Mouse (Mus musculus): ENCODE data around the gene Hrh2.

Hrh2 gene

DNA sequence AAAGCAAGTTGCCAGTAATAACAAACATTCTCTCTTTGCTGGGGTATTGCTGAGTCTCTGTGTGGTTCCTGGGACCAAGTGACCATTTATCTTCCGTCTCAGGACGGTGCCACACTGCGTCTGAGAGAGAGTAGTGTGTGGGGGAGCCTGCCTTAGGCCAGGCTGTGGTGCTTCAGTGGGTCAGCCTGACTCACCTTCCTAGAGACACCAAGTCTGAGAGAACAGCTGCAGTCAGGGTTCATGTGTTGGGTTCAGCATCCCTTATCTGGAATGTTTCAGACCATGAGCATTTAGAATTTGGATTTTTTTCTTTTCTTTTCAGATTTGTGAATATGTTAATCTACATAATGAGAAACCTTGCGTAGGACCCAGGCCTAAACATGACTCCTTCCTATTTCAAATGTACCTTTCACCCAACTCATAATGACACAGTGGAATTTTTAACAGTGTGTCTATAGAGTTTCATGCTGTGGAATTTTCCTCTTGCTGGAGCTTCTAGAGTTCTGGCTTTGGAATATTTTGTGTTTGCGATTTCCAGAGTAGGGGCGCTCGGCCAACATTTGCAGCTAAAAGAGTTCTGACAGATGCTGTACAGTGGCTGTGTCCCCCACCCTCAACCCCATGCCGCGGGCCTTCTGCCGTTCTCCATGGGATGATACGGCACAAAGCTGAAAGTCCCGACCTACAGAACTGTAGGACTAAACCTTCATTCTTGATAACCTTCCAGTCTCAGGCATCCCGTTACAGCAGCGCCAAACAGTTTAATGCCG is 71.0 kb downstream of the Hrh2 start:
- no peak for DNase-seq (ENCODE audit: low read depth, low spot score)

DNA sequence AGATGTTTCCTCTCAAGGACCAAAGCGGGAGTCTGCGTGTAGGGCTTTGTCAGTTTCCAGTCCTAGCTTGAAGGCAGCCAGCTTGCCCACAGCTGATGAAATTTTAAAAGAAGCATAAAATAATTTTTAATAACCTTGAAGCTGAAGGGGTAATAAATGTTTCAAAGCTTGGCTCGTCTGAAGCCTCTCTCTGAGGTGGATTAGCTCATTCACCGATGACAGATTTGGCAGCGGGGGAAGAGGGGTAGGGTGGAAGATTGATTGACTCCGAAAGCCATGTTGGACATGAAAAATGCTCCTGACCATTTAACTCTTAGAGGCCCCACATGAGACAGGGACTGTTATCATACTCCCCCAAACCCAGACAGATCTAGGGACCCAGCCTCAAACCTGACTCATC is 71.7 kb downstream of the Hrh2 start:
- DNase-seq (ENCODE audit: low read depth, low spot score) = no peak

DNA sequence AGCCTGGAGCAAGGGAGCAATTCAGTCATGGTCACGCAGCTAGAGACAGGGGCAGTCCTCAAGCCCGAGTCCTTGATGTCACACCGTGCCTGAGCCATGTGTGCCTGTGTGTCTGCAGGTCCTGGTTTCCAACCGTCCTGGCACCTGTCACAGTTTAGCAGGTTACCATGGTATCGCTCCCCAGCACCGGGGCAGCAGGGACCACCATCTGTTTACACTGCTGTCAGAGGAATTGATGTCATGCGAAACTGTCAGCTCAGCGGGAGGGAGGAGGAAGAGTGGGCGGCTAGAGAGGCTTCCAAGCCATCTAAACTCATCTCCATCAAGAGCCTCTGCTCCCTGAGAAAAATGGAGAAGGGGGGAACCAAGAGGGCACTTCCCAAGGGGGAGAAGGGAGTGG is 74.5 kb downstream of the Hrh2 start:
- no peak for DNase-seq (ENCODE audit: low read depth, low spot score)

DNA sequence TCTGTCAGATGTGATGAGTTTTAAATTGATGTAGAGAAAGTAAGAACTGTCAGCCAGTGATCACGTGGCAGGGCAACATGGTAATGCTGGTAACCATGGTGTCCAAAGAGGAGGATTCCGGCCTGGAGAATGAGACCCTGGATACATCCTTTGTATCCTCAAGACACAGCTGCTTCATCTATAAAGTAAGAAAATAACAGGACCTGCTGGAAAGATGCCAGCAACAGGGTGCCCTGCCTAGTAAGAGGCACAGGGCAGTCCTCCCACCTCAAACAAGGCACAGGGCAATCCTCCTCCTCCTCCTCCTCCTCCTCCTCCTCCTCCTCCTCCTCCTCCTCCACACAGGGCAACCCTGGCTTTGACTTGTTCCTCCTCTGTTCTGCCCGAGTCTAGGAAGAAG is 77.2 kb downstream of the Hrh2 start:
- DNase-seq (ENCODE audit: low read depth, low spot score) = no peak

DNA sequence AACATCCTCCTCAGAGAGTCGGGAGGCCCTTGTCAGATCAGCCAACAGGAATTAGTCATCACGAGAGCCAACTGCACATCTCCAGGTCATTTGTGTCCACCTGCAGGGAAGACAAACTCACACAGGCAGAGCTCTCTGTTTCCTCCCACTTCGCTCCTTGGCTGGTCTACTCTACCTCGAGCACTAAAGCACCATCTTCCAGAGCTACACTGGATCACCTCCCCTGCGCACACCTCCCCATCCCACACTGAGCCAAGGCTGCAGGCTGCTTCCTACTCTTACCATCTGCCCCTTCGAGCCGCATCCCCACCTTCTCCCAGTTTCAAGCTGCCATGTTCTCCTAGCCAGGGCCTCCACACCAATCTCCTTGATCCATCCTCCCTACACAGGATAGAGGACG is 77.7 kb downstream of the Hrh2 start:
- DNase-seq (ENCODE audit: low read depth, low spot score) = no peak

DNA sequence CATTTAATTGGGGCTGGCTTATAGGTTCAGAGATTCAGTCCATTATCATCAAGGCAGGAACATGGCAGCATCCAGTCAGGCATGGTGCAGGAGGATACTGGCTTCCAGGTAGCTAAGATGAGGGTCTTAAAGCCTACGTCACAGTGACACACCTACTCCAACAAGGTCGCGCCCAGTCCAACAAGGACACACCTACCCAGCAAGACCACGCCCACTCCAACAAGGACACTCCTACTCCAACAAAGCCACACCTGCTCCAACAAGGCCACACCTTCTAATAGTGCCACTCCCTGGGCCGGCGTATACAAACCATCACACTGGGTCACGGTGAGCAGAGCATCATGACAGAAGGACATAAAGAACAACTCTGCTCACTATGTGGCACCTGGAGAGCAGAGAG is 80.1 kb downstream of the Hrh2 start:
- no peak for DNase-seq (ENCODE audit: low read depth, low spot score)

DNA sequence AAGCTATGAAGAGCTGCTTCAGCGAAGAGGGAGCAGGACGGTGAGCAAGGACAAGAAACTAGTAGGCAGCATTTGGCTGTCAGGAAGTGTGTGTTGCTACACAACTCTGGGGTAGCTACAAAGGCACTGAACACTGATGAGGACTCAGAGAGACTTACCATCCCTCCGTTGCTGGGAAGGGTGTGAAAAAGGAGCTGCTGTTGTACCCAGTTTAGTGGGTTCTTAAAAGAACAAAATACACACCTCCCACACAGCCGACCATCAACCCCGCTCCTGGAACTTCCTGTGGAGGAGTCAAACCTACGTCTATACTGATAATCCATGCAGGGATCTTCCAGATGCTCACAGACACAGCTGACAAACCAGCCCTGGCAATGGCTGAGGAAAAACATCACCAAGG is 85.5 kb downstream of the Hrh2 start:
- DNase-seq (ENCODE audit: low read depth, low spot score) = no peak

DNA sequence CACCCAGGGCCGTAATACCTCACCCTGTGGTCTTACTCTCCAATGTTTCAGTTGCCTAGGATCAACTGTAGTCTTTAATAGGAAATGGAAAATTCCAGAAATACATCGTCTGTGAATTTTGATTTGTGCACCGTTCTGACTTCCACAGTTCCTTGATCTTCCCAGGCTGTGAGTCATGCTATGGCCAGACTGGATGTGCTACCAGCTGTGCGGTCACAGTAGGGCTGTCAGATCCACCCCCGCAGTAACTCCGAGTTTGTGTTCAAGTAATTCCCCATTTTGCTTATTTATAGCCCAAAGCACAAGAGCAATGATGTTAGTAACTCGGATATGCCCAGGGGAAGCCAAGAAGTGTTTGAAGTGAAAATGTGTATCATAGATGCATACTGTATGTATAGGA is 88.4 kb downstream of the Hrh2 start:
- no peak for DNase-seq (ENCODE audit: low read depth, low spot score)

DNA sequence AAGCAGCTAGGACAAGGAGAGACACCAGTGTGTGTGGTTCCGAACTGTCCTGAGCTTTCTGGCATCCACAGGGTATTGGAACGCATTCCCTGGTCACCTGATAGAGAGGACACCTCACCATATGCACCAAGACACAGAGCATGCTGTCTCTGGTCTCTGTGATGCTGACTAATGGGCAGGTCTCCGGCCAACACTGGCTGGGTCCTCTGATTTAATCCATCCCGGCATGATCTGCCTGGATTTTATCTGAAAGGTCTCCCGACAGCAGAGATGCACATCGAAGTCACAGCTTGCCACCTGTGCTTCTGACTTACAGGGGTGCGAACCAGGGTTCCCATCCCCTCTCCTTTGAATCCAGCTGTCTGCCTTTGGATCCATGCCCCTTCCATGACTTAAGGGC is 89.2 kb downstream of the Hrh2 start:
- DNase-seq (ENCODE audit: low read depth, low spot score) = no peak

DNA sequence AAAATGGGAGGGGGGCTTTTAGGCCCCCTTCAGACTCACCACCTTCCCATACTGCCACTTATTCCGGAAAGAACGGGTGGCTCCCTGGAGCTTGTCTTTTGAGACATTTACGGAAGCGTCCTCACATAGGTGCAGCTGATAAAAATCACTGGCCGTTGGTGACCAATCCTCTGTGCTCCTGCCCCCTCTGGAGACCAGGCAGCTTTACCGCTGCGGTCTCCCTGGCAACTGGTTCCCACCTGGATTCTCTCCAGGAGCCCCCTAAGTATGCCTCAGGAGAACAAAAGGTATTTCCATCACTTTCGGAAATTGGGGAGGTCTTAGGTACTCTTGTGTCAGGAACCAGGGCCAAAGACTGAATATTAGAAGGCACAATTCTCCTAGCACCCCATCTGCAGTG is 89.7 kb downstream of the Hrh2 start:
- no peak for DNase-seq (ENCODE audit: low read depth, low spot score)

DNA sequence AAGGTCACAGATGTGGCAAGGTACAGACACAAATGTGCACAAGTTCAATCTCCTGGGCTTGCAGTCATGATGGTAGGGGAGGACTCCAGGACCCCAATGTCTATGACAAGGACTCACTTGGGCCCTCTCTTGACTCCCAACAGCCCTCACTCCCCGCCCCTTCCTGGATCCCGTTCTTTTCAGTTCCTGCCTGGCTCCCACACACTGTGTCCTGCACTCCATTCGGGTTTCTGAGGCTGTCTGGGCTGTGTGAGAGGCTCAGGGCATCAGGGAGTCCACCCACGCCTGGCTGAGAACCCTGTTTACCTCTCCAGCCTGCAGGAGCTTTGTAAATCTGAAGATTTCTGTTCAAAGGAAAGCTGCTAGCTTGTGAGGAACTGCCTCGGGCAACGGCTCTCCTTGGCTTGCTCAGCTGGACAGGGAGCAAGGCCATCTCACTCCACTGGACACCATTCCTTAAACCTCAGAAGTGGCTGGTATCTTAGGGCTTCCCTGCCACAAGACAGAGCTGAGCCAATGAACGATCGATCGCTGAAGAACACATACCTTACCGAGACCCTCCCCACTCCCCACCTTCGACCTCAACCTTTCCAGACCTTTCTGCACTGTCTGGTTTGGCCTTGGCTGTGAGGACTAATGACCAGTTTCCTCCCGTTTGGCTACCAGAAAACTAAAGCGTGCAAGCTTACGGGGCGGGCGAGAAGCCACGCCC is 90.4 kb downstream of the Hrh2 start:
- DNase-seq (ENCODE audit: low read depth, low spot score) = no peak

DNA sequence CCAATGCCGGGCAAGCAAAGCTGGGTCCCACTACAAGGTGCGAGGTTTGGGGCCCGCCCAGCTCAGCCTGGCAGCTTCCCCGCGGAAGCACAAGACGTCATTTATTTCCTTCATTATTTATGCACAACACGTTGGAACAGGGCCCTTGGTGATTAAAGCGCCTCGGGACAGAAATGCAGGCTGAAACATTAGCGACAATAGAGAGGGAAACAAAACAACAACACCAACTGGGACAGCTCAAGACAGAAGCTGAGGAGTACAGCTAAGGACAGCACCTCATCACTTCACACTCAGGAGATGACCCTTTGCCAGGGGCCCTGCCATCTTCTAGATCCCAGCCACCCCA is 90.9 kb downstream of the Hrh2 start:
- no peak for DNase-seq (ENCODE audit: low read depth, low spot score)

All from brain, embryonic 18.5 days (tissue).